Mouse (Mus musculus): ENCODE results near the gene Lyzl4.

DNA sequence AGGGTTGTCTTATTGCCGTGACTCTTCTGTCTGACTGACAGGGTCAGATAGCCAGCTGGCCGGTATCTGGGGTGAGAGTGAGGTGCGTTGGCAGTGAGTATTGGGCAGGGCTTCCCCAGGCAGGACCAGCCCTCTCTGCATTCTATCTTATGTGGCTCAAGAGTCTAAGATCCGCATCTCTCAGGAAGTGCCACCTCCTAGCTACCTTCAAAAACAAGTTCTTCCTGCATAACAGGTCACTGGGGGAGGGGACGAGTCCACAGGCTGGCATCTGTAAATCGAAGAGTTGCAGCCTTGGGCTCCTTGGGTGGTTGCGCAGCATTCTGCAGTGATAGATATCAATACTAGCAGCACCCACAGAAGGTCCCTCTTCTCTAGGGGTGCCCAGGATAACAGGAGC is 5.1 kb upstream of the Lyzl4 start:
- TF ChIP-seq POLR2A (IDR thresholded peaks at IDR 0.05; ENCODE audit: low read depth, low read length) (no peak), CTCF (IDR thresholded peaks at IDR 0.05; ENCODE audit: extremely low read depth, insufficient read length, insufficient replicate concordance, low read depth, low read length) (no peak)
